Mouse (Mus musculus) erythroblast, embryonic 14.5 days (primary cell): Measurements from ENCODE around the gene Atxn1.

Source experiments
- GATA1 ChIP-seq: IDR thresholded peaks from 2 replicates; pipeline ENCODE4 v1.6.1; 2012; ENCODE audit warnings: low read length, inconsistent platforms, mixed read lengths
- TAL1 ChIP-seq: IDR thresholded peaks from 3 replicates; pipeline ENCODE4 v1.6.1; 2012; ENCODE audit warnings: low read length, inconsistent platforms, mixed read lengths

DNA sequence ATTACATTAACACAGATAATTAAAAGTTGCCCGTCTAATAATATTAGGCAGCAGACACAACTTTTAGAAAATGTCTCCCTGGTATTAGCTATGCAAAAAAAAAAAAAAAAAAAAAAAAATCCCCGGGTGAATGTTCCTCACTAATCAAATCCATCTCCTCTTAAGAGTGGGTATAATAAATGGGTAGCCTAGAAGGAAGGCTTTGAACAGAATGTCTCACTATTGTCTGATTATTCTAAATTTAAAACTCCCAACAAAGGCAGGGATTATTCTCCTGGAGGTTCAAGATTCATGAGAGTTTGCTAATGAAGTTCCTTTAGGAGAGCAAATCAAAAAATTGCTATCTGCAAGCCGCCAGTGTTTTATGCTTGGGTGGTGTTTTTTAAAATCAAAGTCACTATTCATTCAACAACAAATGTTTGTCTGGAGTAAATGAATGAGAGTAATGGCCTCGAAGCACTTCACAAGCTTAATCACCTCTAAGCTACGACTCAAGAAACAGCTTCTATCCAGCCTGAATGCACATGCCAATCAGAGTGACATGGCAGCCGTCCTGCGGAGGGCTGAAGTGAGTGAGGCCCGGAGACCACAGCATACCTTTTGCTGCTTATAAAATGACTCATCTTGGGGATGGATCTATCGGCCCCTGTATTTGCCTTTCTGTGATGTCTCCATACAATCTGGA, 158.8 kb downstream of the Atxn1 start:
- TF ChIP-seq TAL1 (no peak), GATA1 (no peak)
